Mouse (Mus musculus) erythroblast, embryonic 14.5 days (primary cell): Measurements from ENCODE around the gene Apeh.

Experiments
- GATA1 ChIP-seq: IDR thresholded peaks from 2 replicates; pipeline ENCODE4 v1.6.1; 2012; ENCODE audit warnings: low read length, inconsistent platforms, mixed read lengths
- TAL1 ChIP-seq: IDR thresholded peaks from 3 replicates; pipeline ENCODE4 v1.6.1; 2012; ENCODE audit warnings: low read length, inconsistent platforms, mixed read lengths

DNA sequence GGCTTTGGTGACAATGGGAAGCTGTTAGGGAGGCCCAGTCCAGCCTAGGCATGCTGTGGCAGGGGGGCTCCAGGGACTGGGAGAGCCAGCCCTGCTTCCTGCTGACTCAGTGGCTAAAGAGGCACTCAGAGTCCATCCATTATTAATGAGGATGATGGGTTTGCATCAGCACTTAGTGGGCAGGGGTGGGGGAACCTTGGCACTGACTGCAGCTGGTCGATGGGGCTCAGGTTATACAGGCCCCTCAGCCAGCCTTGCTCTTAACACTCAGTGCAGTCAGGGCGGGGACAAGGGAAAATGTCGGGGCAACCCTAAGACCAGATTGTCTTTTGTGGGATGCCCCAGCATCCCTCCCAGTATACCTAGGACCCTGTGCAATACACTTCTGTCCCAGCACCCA is 32.3 kb downstream of the Apeh start:
- TF ChIP-seq TAL1, result no peak
- TF ChIP-seq GATA1, result no peak
